Mouse (Mus musculus) forebrain, embryonic 14.5 days (tissue): Measurements from ENCODE around the gene Evc2. TPM values are rescaled to one million over a fixed set of nuclear protein-coding genes. Genes with fewer than 3 reads are reported as not detected.

ENCODE experiments used
- ATAC-seq: fragments of 200-750 bp; cut with Nextera tagmentation; 2 replicates; pipeline ENCODE4 v1.8.0; 2017; ENCODE audit warnings: mild to moderate bottlenecking, moderate library complexity
- DNase-seq: peaks from one replicate; pipeline ENCODE4 v3.0.0-alpha.2; 2015; ENCODE audit warnings: low spot score
- H3K27ac ChIP-seq: fragments of 300-500 bp; sonication (generic); 2 replicates; pipeline ENCODE4 v1.5.1; 2014; ENCODE audit warnings: low read depth, mild to moderate bottlenecking, control low read depth, low read length, moderate library complexity
- H3K27me3 ChIP-seq: fragments of 300-500 bp; sonication (generic); replicated peaks from 2 replicates; pipeline ENCODE4 v1.6.1; 2014; ENCODE audit warnings: low read length, control low read depth, mixed read lengths; ENCODE audit not compliant: control insufficient read depth, insufficient read depth
- H3K36me3 ChIP-seq: fragments of 300-500 bp; sonication (generic); 2 replicates; pipeline ENCODE4 v1.6.1; 2014; ENCODE audit warnings: low read length, control low read depth; ENCODE audit not compliant: control insufficient read depth, insufficient read depth
- H3K4me1 ChIP-seq: fragments of 300-500 bp; sonication (generic); 2 replicates; pipeline ENCODE4 v1.6.1; 2014; ENCODE audit warnings: antibody characterized with exemption, low read length, control low read depth; ENCODE audit not compliant: control insufficient read depth, insufficient read depth
- H3K4me2 ChIP-seq: fragments of 300-500 bp; sonication (generic); 2 replicates; pipeline ENCODE4 v1.6.1; 2014; ENCODE audit warnings: mild to moderate bottlenecking, control low read depth, low read length
- H3K4me3 ChIP-seq: fragments of 300-500 bp; sonication (generic); 2 replicates; pipeline ENCODE4 v1.5.1; 2014; ENCODE audit warnings: low read depth, low read length, control low read depth
- H3K9ac ChIP-seq: fragments of 300-500 bp; sonication (generic); 2 replicates; pipeline ENCODE4 v1.6.1; 2014; ENCODE audit warnings: mild to moderate bottlenecking, low read length, control low read depth, moderate library complexity
- H3K9me3 ChIP-seq: fragments of 300-500 bp; sonication (generic); replicated peaks from 2 replicates; pipeline ENCODE4 v1.6.1; 2016; ENCODE audit warnings: low read length, control low read depth, mixed read lengths; ENCODE audit not compliant: control insufficient read depth
- WGBS: fragments of 180-500 bp; shearing (Covaris S2); extraction: QIAGEN DNeasy Blood & Tissue Kit; methylation state at CpG from one replicate; pipeline ENCODE4 v1.1.7; 2014; 5-methylcytosine and 5-hydroxymethylcytosine counted together
- polyA plus RNA-seq: library from polyadenylated mRNA; unstranded; fragments of >200 nt; fragmentation: Nextera tagmentation; extraction: Ambion mirVana; gene quantifications from 2 replicates; pipeline ENCODE4 v1.2.1, GENCODE M21; 2014

The Evc2 gene
- polyA plus RNA-seq, 1 experiment from 2014 or later: 4.0 TPM

DNA sequence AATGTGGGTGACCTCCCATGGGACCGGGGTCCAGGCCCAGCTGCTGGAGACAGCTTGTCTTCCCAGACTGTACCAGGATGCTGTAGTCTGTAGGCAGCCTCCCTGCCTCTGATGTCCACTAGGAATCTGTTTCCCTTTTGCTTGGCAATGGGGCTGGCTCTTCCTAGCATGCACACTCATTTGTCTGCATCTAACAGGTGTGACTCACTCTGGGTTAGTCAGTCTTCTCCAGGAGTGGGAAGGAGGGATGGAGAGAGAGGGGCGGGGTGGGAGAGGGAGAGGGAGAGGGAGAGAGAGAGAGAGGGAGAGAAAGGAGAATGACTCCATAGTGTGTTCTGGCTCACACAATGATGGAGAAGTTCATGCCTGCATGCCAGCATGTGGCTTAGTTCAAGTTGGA lies 13.5 kb downstream of the Evc2 start:
- Histone ChIP-seq H3K9me3 (no peaks in the 10 kb centered on the region), H3K27me3 (no peaks in the 10 kb centered on the region), H3K4me3 (no peak overlapping the region), H3K9ac (no peak overlapping the region), H3K4me1 (no peaks in the 10 kb centered on the region), H3K36me3 (peaks cover 17% of the 10 kb centered on the region; the same call in 1 of the 2 replicates), H3K27ac (no peak overlapping the region), H3K4me2 (no peak overlapping the region)
- DNase-seq: no peak
- WGBS: 95% methylated on average over 2 of the region's 2 CpGs
- no peak for ATAC-seq

DNA sequence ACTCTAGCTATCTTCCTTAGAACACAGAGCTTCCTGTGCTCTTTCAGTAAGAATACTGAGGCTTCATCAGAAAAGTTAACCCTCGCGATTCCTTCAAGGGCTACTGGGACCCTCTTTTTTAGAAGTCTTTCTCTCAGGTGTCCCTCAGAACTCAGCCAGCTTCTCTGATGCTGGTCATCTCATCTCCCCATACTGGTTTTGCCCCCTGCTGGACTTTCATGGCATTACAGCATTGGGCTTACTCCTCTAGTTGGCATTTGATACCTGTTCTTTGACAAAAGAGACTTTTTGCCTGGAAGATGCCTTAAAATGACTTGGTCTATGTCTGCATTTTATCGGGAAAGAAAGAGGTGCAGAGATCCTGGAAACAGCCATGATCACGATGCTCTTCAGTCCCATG lies 16.1 kb downstream of the Evc2 start:
- Histone ChIP-seq H3K27me3 (no peaks in the 10 kb centered on the region), H3K36me3 (peaks cover 9% of the 10 kb centered on the region; the same call in 1 of the 2 replicates), H3K4me1 (no peaks in the 10 kb centered on the region), H3K4me3 (no peak overlapping the region), H3K9me3 (no peaks in the 10 kb centered on the region), H3K27ac (no peak overlapping the region), H3K9ac (no peak overlapping the region), H3K4me2 (no peak overlapping the region)
- 94% methylated on average over 4 of the region's 4 CpGs for WGBS
- no peak for ATAC-seq
- DNase-seq: peak; percentile 46

DNA sequence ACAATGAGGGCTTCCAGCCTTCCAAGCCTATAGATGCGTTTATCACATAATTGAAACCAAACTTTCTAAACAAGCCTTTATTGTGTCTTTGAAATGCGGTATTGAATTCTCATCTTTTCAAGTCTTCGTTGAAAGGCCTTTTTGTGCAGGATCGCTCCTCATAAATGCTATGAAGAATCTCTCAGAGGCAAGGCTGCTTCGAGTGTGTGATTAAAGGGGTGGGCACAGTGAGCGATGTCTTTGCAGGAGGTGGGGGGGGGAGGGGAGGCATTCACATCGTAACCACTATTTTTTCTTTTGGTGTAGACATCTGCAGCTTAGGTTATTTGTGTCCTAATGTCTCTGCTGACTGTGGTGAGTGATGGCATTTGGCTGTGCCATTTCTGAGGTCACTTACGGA lies 17.7 kb downstream of the Evc2 start:
- Histone ChIP-seq H3K4me3 (no peak overlapping the region), H3K36me3 (peaks cover 7% of the 10 kb centered on the region; the same call in 1 of the 2 replicates), H3K27ac (no peak overlapping the region), H3K9ac (no peak overlapping the region), H3K4me2 (no peak overlapping the region), H3K9me3 (no peaks in the 10 kb centered on the region), H3K27me3 (no peaks in the 10 kb centered on the region), H3K4me1 (no peaks in the 10 kb centered on the region)
- WGBS: 30% methylated on average over 8 of the region's 8 CpGs
- ATAC-seq (no peak), DNase-seq (peak; percentile 44)

DNA sequence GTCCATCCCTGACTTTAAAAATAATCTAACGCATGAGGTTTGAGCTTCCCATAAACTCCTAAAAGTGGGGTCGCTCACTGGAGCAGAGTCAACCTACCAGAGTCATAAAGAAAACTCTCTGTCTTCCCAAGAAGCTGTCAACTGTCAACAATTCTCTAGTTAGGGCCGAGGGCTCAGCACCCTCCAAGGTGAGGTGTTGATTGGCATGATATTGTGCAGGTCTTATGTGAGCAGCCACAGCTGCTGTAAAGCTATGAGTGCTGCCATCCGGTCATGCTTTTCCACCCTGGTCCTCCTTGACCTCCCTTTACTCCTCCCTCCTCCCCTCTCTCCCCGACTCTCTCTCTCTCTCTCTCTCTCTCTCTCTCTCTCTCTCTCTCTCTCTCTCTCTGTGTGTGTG lies 24.3 kb downstream of the Evc2 start:
- Histone ChIP-seq H3K36me3 (0 out of 2 replicates have a peak, but pooled peaks cover 4% of the 10 kb centered on the region), H3K9me3 (no peaks in the 10 kb centered on the region), H3K4me1 (no peaks in the 10 kb centered on the region), H3K27ac (no peak overlapping the region), H3K4me3 (no peak overlapping the region), H3K9ac (no peak overlapping the region), H3K27me3 (no peaks in the 10 kb centered on the region), H3K4me2 (no peak overlapping the region)
- WGBS: 85% methylated on average over 5 of the region's 5 CpGs
- no peak for ATAC-seq
- DNase-seq: no peak

DNA sequence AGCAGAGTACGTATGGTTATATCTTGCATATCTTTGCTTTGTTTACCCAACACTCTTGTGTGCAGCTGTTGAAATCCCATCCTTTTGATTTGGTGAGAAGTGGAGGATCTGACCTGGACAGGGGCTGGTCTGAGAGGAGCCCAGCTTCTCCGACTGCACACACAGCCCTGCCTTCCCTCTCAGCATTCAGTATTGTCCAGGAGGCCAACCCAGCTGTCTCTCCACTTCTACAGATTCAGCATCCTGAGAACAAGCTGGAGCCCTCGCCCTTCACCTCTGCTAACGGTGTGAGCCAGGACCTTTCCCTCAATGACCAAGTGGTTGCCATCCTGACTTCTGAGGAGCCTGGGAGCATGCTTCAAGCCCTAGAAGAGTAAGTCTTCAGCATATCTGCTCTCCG lies 25.0 kb downstream of the Evc2 start:
- no peak overlapping the region for H3K4me2 ChIP-seq
- DNase-seq: no peak
- 0 out of 2 replicates have a peak, but pooled peaks cover 4% of the 10 kb centered on the region for H3K36me3 ChIP-seq
- no peaks in the 10 kb centered on the region for H3K27me3 ChIP-seq
- H3K9me3 ChIP-seq: no peaks in the 10 kb centered on the region
- no peak overlapping the region for H3K27ac ChIP-seq
- WGBS: 89% methylated on average over 5 of the region's 5 CpGs
- no peak for ATAC-seq
- H3K9ac ChIP-seq: no peak overlapping the region
- H3K4me3 ChIP-seq: no peak overlapping the region
- H3K4me1 ChIP-seq: no peaks in the 10 kb centered on the region

DNA sequence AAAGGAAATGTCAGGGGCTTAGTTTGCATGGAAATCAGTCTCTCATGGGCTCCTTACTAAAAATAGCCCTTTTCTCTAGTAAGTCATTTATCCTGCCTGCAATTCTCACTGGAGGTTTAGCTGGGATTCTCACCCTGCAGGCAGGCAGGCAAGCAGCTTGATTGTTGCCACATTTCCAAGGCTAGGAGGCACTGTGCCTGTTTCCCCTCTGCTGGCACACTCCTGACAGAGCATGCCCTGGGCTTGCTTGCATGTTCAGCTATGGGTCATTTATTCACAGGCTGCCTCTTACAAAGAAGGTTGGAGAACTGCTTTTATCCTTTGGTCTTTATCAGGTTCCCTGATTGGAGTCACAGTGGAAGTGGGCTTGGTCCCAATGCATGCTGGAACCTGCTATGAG lies 27.5 kb downstream of the Evc2 start:
- H3K27ac ChIP-seq: no peak overlapping the region
- no peaks in the 10 kb centered on the region for H3K9me3 ChIP-seq
- no peak overlapping the region for H3K4me3 ChIP-seq
- H3K27me3 ChIP-seq: no peaks in the 10 kb centered on the region
- H3K4me2 ChIP-seq: no peak overlapping the region
- H3K36me3 ChIP-seq: 0 out of 2 replicates have a peak, but pooled peaks cover 4% of the 10 kb centered on the region
- no peaks in the 10 kb centered on the region for H3K4me1 ChIP-seq
- DNase-seq: peak; percentile 24
- no peak overlapping the region for H3K9ac ChIP-seq
- ATAC-seq: no peak

DNA sequence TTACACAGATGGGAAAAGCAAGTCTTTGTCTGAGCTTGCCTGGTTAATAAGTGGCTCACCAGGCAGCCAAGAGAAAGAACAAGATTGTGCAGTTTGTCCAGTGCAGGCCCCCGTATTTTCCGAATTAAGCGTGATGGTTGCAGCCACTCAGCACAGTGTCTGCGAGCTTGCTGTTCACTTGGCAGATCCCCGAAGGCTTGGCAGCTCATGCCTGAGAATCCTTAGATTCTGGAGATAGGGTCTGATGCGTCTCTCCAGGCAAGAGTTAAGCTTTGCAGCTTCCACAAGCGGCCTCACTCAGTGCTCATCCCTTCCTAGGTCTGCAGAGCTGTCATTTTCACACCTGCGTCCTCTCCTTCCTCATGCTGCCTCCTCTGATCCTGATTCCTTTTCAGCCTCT lies 30.5 kb downstream of the Evc2 start:
- DNase-seq: peak; percentile 60
- 84% methylated on average over 8 of the region's 8 CpGs for WGBS
- no peak overlapping the region for H3K27ac ChIP-seq
- no peaks in the 10 kb centered on the region for H3K9me3 ChIP-seq
- H3K9ac ChIP-seq: no peak overlapping the region
- H3K4me2 ChIP-seq: no peak overlapping the region
- 0 out of 2 replicates have a peak, but pooled peaks cover 2% of the 10 kb centered on the region for H3K36me3 ChIP-seq
- H3K4me3 ChIP-seq: no peak overlapping the region
- H3K27me3 ChIP-seq: no peaks in the 10 kb centered on the region
- no peak; the same call in 1 of the 2 replicates for ATAC-seq
- no peaks in the 10 kb centered on the region for H3K4me1 ChIP-seq

DNA sequence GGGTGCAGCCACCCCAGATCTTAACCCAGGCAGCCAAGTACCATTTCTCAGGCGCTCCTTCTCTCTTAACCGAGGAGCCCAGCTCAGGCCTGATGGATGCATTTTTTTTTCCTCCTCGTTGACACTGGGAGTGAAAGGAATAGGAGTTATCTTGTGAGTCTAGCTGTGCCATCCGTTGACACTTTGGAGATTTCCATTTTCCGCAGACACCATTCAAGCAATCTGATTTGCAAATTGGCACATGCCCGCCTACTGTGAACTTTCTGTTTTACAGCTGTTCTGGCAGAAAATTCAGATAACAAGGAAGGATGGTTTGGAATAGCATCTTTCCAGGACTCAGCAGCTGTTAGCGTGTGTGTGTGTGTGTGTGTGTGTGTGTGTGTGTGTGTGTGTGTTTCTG lies 39.1 kb downstream of the Evc2 start:
- no peak overlapping the region for H3K4me2 ChIP-seq
- peak; percentile 55 for DNase-seq
- 0 out of 2 replicates have a peak, but pooled peaks cover 2% of the 10 kb centered on the region for H3K36me3 ChIP-seq
- no peak overlapping the region for H3K4me3 ChIP-seq
- 83% methylated on average over 7 of the region's 7 CpGs for WGBS
- H3K9ac ChIP-seq: no peak overlapping the region
- no peaks in the 10 kb centered on the region for H3K4me1 ChIP-seq
- peak; percentile 20; the same call in 1 of the 2 replicates for ATAC-seq
- no peak overlapping the region for H3K27ac ChIP-seq
- no peaks in the 10 kb centered on the region for H3K9me3 ChIP-seq
- no peaks in the 10 kb centered on the region for H3K27me3 ChIP-seq

DNA sequence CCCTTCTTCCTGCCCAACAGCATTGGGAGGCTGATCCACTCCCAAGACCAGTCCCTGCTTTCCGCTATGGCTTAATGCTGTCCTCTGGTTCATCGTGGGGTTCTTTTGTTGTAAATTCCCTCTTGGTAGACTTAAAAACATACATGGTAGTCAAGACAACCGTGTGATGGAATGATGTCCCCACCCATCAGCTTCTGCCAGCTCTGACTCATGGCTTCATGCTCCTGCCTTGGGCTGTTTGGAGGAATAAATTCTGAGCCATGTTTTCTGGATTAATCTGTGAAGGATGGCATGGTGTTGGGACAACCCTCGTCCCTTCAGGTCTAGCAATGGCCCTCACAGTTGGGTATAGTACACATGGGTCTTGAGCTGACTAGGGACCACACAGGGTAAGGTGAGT lies 42.3 kb downstream of the Evc2 start:
- Histone ChIP-seq H3K36me3 (0 out of 2 replicates have a peak, but pooled peaks cover 6% of the 10 kb centered on the region), H3K4me2 (no peak overlapping the region), H3K4me3 (no peak overlapping the region), H3K27ac (no peak overlapping the region), H3K9ac (no peak overlapping the region), H3K4me1 (no peaks in the 10 kb centered on the region), H3K9me3 (no peaks in the 10 kb centered on the region), H3K27me3 (no peaks in the 10 kb centered on the region)
- ATAC-seq (no peak), DNase-seq (no peak)
- 84% methylated on average over 4 of the region's 4 CpGs for WGBS
